Mouse (Mus musculus) brain, embryonic 14.5 days (tissue): ENCODE data around the gene Cacng7.

ENCODE experiments used
- CTCF ChIP-seq: fragments of 200-500 bp; IDR thresholded peaks from 2 replicates; pipeline ENCODE4 v1.5.1; 2012; ENCODE audit warnings: inconsistent platforms, mild to moderate bottlenecking, moderate library complexity, borderline replicate concordance; ENCODE audit not compliant: insufficient read depth, insufficient read length; ENCODE audit errors: extremely low read depth
- POLR2A ChIP-seq: fragments of 200-500 bp; IDR thresholded peaks from 2 replicates; pipeline ENCODE4 v1.6.1; 2012; ENCODE audit warnings: mild to moderate bottlenecking, inconsistent platforms, borderline replicate concordance; ENCODE audit not compliant: poor library complexity, insufficient read depth, insufficient read length, severe bottlenecking; ENCODE audit errors: extremely low read depth

GRCm38 (mm10) chr7:3409729-3410520 is 77.2 kb downstream of the Cacng7 start:
- TF ChIP-seq CTCF (no peak), POLR2A (no peak)
